Mouse (Mus musculus): ENCODE measurements at regions not wholly inside any gene's neighbourhood (a gene's known extent, or its start where the extent isn't known, plus 50 kb on each side); places are given as distances from the start of the nearest gene placed in this dataset.

DNA sequence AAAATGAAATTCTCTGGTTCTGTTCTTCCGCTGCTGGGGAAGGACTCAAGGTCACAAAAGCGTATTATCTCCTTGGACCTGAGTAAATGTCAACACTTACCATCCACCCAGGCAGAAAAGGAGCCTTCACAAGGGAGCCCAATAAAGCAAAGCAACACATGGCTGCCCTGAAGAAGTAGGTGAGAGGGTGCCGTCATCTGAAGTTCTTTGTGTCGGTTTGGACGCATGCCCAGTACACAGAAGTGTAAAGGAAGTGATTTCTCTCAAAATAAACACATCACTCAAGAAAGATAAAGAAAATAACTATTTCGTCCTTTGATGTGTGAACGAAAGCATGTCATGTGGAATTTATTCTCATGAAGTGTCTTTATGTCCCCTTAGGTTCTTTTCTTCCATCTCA is 559.0 kb upstream of the A1bg start:
- no peak for TF ChIP-seq CTCF (conservative IDR thresholded peaks at IDR 0.05; ENCODE audit: low read length)
- no peak for TF ChIP-seq POU5F1 (IDR thresholded peaks at IDR 0.05; ENCODE audit: borderline replicate concordance, low read length)
- no peak for TF ChIP-seq NANOG (IDR thresholded peaks at IDR 0.05; ENCODE audit: borderline replicate concordance, low read length)
